Mouse (Mus musculus) fat pad, adult 2 months (tissue): ENCODE results near the gene Nifk.

Experiments
- DNase-seq: peaks from one replicate; pipeline ENCODE4 v3.0.0-alpha.2; 2011; ENCODE audit warnings: low read depth, low spot score; ENCODE audit errors: extremely low read depth

The Nifk gene

GRCm38 (mm10) chr1:118380105-118380786 is 58.6 kb downstream of the Nifk start:
- peak; percentile 84 for DNase-seq
